Mouse (Mus musculus): ENCODE measurements around the gene Sfxn3.

GRCm38 (mm10) chr19:45017909-45018308 lies 29.4 kb upstream of the Sfxn3 start:
- TF ChIP-seq EP300 (IDR thresholded peaks at IDR 0.05; ENCODE audit: low read depth in 1 of 2, low read length in 2 of 2), result no peak
- no peak for TF ChIP-seq RAD21 (IDR thresholded peaks at IDR 0.05; ENCODE audit: low read depth, low read length)
- no peak for TF ChIP-seq CTCF (IDR thresholded peaks at IDR 0.05 in 2 of 3, conservative IDR thresholded peaks at IDR 0.05 in 1 of 3; ENCODE audit: control insufficient read depth in 1 of 3, insufficient read depth in 1 of 3, low read depth in 2 of 3, low read length in 3 of 3, poor library complexity in 1 of 3, severe bottlenecking in 1 of 3)
- no peak for TF ChIP-seq E2F4 (IDR thresholded peaks at IDR 0.05; ENCODE audit: borderline replicate concordance, low read depth, low read length)
- TF ChIP-seq POLR2A (IDR thresholded peaks at IDR 0.05; ENCODE audit: control insufficient read depth in 1 of 2, insufficient read depth in 1 of 2, low read depth in 1 of 2, low read length in 2 of 2, poor library complexity in 1 of 2), result no peak
- no peak for TF ChIP-seq GABPA (IDR thresholded peaks at IDR 0.05; ENCODE audit: low read depth, low read length)
- TF ChIP-seq GATA1 (IDR thresholded peaks at IDR 0.05; ENCODE audit: low read depth, low read length), result no peak
- TF ChIP-seq NELFE (IDR thresholded peaks at IDR 0.05; ENCODE audit: low read depth, low read length), result no peak
- no peak for TF ChIP-seq MYC (IDR thresholded peaks at IDR 0.05; ENCODE audit: low read depth, low read length)
- no peak for TF ChIP-seq TBP (IDR thresholded peaks at IDR 0.05; ENCODE audit: low read depth, low read length)
- TF ChIP-seq MEF2A (IDR thresholded peaks at IDR 0.05; ENCODE audit: extremely low read depth, insufficient replicate concordance, low read depth, low read length, poor library complexity, severe bottlenecking), result no peak

Data from MEL (cell line).